Mouse (Mus musculus) bone marrow, adult 2 months (tissue): ENCODE measurements around the gene Slc6a5.

Source experiments
- CTCF ChIP-seq: fragments of 200-500 bp; IDR thresholded peaks from 2 replicates; pipeline ENCODE4 v1.5.1; 2011; ENCODE audit warnings: low read length, control low read depth; ENCODE audit not compliant: control insufficient read depth, insufficient read depth
- POLR2A ChIP-seq: fragments of 200-500 bp; IDR thresholded peaks from 2 replicates; pipeline ENCODE4 v1.6.1; 2011; ENCODE audit warnings: low read depth, mild to moderate bottlenecking, control low read depth, low read length, borderline replicate concordance; ENCODE audit not compliant: control insufficient read depth

DNA sequence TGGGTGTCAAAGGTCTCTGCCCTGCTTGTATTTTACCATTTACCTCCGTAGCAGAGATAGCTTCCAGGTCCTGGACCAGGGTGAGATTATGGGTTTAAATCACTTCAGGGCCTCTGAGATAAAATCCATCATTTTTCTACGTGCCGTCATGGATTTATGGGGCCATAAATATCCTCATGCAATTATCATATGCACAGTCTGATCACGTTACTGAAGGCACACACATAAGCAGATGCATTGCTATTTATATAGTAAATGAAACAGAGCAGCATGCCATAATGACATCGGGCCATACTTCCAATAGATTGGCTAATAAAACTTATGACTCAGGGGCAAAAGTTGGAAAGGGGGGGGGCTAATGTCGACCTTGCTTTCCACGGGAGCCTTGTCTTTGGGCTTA lies 44.9 kb downstream of the Slc6a5 start:
- TF ChIP-seq POLR2A: no peak
- TF ChIP-seq CTCF: no peak
